Mouse (Mus musculus) neutrophil, adult 5-6 weeks (primary cell): ENCODE measurements around the gene Apoc4. TPM values are rescaled to one million over a fixed set of nuclear protein-coding genes. Genes with fewer than 3 reads are reported as not detected.

Experiments used
- ATAC-seq: fragments of 151-379, 151-347 bp; 2 replicates; pipeline ENCODE4 v1.8.0; 2017; ENCODE audit warnings: mild to moderate bottlenecking, moderate TSS enrichment; ENCODE audit not compliant: insufficient number of reproducible peaks, poor library complexity, low FRiP score, severe bottlenecking; ENCODE audit errors: extremely low read depth
- total RNA-seq: library from RNA; stranded (forward); fragments of 200-1000 nt; gene quantifications from 2 replicates; pipeline ENCODE4 v1.2.3, GENCODE M21; 2017

Apoc4 gene
- 0.23 TPM in 1 of 2 replicates, not detected in the other for total RNA-seq

DNA sequence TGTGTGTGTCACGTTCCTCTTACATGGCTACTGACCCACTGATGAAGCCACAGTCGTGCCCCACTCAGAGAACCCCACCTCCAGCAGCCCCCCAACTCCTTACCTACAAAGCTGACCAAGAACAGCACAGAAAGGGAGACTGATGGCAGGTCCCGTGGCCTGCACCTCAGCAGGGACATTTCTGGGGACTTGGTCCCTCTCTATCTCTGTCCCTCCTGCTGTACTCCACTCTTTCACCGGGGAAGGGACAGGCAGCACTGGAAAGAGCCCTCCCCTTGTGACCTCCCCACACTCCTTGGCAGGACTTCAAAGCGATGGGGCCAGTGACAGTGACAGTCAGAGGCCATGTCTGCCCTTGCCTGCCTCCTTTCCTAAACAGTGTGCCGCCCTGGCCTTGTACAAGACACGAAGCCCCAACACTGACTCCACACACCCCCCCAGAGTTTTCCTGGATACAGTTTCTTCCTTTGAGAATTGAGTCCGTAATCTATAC, at the start of gene Apoc4, which contains the start of gene Gm44805:
Gene Apoc4 (minus strand): TSS at position 278 of the 493 bp plus-strand sequence.
Gene Gm44805 (minus strand): TSS at position 222 of the 493 bp plus-strand sequence.
- no peak for ATAC-seq

DNA sequence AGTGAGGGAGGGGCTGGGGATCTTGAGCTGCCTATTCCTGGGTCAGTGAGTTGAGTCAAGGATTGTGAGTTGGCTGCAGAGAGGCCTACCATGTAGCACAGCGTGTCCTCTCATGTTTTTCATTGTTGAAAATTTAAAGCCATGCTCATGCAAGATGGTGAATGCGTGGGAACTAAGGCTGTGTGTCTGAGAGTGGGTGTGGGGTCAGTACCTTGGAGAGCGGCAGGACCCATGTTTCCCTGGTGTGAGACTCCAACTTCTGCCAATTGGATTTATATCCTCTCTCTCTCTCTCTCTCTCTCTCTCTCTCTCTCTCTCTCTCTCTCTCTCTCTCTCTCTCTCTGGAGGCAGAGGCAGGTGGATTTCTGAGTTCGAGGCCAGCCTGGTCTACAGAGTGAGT, 45.3 kb upstream of the Apoc4 start:
- no peak for ATAC-seq

DNA sequence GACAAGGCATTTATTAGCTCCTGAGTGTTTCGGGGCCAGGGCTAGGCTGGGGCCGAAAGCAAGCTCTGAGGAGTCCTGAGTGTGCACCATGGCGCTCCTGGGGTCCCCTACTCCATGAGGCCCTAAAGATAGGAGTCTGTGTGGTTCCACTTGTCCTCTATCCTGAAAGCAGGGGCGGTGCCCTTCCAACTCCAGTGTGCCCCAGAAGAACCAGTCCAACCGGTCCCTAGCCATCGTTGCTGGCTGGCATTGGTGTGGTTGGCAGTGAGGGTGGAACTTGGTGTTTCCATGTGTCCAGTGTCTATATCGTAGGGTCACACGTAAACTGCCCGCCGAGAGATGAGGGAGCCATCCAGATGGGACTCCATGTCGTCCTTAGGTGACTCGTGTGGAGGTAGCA, 42.9 kb upstream of the Apoc4 start:
- no peak for ATAC-seq

DNA sequence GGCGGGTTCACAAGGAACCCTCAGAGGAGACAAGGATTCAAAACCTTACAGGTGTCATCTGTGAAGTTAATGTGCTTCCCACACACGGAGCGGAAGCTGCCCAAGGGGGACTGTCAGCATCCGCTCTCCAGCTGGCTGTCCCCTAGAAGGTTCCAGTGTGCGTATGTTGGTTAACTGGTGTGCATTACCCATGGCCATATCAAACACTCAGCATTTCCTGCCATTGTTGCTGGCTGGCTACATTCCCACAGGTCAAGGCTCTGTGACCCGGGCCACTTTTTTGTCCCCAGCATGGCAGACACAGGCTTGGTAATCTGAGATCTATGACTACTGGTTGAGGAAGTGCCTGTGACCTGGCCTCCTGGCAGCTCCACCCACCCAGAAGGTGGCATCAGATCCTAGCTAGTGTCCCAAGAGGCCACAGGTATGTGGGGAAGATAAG, 41.5 kb upstream of the Apoc4 start:
- ATAC-seq = no peak

DNA sequence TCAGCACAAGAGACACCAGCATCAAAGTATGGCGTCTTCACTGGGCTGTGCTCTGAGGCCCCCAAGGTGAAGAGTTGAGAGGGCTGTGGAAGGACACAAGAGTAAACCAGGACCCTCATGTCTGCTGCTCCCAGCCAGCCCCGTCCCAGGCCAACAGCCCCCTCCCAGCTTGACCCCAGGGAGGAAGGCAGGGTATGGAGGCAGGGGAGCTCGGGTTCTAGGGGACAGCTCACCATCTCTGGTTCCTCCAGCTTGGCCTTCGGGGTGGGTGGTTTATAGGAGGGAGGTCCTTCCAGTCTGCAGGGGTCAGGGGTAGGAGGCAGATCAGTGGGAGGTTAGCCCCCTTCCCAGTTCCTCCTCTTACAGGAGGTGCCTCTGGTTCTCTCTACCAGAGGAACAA, 37.9 kb upstream of the Apoc4 start:
- ATAC-seq = no peak

DNA sequence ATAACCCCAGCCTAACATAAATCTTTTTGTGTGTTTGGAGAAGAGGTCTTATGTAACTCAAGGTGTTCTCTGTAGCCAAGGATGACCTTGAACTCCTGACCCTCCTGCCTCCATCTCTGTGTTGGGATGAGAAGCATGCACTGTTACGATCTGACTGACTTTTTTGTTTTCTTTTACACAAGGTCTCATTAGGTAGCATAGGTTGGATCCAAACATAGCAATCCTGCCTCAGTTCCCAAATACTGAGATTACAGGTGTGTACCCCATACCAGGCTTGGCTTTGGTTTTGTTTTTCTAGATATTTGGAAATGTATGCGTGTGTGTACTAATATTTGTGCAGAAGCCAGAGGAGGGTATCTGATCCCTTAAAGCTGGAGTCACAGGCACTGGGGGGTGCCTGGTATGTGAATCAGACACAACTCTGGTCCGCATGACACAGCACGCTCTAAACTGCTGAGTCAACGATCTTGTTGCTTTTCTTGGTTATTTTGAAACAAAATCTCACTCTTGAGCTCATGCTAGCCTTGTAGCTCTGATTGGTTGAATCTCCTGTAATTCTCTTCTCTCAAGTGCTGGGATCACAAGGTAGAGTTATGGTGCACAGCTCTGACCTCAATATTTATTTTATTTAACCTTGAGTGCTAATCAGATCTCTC, 37.1 kb upstream of the Apoc4 start:
- no peak for ATAC-seq

DNA sequence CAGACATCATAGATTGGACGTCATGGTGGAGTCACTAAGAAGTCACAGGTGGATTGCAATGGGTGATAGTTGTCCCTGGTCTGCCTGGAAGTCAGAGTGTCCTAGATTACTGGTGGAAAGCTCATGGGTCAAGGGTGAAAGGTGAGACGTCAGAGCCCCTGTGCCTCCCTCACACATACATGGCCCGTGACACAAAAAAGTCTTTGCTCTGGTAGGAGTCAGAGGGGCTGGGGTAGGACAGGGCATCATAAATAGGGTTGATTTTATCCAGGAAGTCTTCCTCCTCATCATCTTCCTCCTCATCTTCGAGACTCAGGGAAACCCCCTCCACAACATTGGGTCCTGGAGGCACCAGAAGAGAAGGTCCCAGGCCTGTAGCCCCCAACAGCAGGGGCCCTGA, 36.1 kb upstream of the Apoc4 start:
- no peak for ATAC-seq

DNA sequence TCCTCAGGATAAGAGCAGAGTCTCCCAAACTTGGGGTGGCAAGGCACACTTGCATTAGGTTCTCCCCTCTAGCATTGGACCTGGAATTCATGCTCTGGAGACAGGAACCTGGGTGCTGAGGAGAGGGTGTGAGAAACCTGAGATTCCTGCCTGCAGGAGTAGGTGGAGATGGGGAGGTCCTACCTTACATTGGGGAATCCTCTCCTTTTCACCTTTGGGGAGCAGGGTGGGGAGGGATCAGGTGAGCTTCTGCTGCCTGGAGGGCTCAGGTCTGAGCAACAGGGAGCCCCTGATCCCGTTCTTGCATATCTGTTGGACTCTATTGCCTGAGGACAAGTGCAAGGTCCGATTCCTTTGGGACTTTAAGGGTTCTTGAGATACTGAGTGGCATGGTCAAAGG, 35.5 kb upstream of the Apoc4 start:
- ATAC-seq = no peak

DNA sequence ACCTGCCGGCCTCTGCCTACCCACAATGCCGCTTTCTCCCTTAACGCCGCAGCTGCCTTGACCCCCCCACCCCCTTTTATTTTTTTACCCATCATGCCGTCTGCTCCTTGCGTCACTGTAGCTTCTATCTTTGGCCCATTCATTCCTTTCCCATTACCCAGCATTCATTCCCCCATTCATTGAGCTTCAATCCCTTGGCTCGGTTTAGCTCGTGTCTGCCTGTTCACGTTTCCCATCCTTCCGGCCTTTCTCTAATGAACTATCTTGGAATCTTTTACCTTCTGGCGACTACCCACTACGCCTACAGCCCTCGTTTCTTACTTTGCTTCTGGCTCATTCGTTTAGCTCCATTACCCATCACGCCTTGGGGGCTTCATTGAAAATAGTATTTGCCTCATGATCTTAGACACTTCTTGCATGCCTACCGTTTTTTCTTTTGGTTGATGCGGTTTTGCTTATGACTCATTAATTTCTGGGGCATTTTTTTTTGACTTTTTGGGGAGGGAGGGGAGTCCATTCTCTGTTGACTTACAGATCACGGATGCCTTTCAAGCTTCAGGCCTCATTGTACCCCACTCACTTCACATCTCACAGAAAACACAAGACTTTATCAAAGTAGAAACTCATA, 34.9 kb upstream of the Apoc4 start:
- ATAC-seq = no peak

DNA sequence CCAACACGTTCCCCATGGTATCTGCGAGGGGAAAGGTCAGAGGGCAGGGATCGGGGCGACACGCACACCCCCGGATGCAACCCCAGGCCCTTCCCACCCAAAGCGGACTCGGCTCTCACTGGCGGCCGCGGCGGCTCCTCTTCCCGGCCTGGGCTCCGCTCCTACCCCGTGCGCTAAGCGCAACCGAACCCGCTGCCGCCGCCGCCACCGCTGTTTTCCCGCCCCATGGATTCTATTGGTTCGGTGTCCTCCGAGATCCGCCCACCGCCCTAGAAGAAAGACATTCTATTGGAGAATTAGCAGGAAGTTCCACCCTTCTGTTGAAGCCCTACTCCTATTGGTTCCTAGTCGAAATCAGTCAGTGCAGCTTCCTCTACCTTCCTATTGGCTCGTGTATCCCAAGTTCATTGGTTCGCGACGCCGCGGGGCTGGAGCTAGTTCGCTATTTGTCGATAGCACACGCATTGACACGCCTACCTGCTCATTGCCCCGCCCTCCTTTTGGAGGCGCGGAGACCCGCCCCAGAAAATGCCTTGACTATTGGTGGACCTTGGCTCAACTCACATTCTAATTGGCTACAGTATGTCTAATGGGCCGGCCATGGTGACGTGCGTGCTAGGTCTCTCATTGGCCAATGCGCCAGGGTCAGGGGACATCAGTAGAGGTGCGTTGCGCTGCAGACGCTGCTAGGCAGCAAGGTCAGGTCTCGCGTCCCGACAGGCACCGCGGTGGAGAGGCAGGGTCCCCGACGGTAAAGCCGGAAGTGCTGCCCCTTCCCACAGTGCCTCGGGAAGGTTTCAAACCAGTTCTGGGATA, 34.2 kb upstream of the Apoc4 start, which contains the start of gene Tomm40:
Gene Tomm40 (minus strand): TSS at position 200 of the 816 bp plus-strand sequence.
- ATAC-seq = peak; percentile 89

DNA sequence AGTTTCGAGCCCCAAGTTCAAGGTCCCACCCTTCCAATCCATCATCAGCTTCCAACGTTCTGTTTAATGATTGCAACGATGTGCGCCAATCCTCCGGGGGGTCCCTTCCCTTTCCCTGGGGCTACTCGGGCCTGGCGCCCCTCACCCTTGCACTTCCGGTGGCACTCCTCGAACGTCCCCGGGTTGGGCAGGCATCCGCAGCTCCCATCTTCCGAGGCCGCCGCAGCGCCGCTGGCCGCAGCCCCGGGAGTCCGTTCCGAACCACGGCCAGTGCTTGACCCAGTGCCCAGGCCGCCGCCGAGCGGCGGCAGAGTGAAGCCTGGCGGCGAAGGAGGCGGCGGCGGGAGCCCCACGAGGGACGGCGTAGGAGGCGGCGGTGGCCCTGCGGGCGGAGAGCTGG, 33.6 kb upstream of the Apoc4 start:
- no peak for ATAC-seq

DNA sequence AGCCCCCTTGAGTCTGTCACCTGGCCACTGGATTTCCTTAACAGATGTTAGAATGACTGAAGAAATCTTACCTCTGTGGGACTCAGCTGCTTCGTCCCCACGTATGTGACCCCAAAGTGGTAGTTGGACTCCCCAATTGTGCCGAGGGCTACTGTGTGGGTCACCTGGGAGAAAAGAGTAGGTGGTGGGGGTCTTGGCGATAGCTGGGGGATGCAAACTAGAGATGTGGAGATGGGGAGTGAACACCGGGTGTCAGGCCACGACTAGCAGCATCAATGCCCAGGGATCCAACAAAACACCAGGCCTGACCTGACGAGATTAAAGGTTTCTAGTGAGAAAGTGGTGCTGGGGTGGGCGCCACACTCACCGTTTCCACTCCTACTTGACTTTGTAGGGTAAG, 32.3 kb upstream of the Apoc4 start:
- ATAC-seq = no peak

DNA sequence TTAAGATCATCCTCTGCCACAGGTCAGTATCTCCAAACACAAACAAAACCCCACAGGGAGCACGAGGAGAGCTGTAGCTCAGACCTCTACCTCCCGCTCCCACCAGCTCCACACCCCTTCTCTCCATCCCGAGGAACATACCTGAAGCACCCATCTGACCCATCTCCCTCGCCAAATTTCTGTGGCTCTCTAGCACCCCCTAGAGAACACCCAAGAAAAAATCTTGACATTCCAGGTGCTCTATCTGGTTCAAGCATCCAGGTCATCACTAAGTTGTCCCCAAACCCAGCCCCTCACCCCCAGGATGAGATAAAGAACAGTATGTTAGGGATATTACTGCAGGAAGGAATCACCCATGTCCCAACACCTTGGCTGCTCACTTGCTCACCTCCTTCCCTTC, 31.9 kb upstream of the Apoc4 start:
- ATAC-seq = no peak

DNA sequence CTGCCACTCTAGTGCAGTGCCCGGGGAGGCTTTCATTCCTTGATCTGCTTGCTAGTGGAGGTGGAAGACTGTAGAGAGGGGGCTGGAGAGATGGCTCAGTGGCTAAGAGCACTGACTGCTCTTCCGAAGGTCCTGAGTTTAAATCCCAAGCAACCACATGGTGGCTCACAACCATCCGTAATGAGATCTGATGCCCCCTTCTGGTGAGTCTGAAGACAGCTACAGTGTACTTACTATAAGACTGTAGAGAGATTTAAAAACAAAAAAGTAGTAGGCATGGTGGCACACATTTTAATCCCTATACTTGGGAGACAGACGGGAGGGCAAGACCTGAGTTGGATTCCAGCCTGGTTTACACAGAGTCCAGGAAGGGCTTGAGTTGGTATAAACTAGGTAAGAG, 31.1 kb upstream of the Apoc4 start:
- ATAC-seq = no peak

DNA sequence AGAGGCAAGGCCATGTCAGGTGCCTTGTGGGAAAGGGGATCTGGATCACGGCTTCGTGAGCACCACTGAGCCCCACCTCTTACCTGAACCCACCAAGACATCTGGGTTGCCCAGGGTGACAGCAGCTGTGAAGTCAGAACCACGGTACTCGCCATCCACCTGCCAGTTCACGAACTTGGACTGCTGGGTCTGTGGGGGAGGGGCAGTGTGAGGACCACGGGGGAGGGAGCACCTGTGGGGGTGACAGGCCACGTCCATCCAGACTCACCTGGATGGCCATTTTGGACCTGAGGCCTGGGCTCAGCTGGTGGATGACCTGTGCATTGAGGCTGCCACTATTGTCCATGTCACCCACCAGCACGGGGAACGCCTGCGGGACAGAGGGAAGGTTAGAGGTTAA, 29.4 kb upstream of the Apoc4 start:
- no peak for ATAC-seq

DNA sequence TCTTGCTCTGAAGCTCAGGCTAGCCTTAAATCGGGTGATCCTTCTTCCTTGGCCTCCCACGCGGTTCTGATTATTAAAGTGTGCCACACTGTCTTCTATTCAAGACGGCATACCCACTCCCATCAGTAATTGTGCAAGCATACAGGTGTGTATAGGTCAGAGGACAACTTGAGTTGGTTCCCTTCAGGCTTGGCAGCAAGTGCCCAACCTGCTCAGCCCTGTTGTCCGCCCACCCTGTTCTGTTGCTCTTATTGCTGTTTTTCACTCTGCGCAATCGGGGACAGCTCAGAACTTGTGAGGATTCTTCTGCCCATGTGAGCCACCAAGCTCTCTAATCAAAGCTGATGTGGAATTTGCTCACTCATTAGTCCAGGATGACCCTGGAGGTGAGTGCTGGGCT, 24.0 kb upstream of the Apoc4 start:
- ATAC-seq = no peak

DNA sequence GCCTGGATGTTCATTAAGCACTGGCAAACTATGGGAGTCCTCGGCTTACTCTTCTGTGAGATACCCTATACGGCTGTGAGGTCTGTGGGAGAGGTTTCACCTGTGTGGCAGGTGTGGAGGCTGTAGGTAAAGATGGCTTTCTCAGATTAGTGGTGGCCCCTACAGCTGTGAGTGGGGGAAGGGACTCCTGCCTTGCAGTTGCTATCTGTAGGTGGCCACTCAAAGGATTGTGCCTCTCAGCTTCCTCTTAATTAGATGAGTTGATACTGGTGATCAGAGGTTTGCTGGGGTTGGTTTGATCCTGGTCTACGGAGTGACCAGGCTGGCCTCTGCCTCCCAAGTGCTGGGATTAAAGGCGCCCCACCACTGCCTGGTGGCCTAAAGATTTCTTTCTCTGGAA, 23.2 kb upstream of the Apoc4 start:
- ATAC-seq = no peak

DNA sequence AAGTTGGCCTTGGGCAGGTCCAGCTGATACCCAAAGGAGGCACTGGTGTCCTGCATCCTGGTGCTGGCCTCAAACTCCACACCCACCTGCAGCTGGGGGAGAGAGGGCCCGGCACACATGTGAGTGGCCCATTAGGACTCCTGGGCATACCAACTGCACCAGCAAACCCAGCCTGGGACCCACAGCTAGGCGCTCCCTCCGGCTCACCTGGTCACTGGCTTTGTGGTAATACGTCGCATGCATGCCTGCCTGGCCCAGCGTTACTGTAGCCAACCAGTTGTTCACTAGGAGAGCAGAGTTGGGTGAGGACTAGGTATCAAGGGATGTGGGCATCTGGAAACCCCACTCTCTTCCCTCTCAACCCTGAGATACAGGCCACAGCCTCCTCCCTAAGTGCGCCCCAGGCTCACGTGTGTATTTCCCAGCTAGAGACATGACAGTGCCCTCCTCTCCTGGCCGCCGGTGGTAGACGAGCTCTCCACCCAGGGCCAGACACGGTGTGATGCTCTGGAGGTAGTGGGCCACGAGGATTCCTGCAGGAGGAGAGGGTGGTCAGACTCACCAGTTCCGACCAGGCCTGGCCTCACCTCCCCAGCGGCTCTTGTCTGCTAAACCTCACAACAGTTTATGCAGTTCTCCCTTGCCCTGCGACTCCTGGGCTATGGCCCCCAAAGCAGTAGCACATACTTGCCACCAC, 21.7 kb upstream of the Apoc4 start:
- no peak for ATAC-seq

DNA sequence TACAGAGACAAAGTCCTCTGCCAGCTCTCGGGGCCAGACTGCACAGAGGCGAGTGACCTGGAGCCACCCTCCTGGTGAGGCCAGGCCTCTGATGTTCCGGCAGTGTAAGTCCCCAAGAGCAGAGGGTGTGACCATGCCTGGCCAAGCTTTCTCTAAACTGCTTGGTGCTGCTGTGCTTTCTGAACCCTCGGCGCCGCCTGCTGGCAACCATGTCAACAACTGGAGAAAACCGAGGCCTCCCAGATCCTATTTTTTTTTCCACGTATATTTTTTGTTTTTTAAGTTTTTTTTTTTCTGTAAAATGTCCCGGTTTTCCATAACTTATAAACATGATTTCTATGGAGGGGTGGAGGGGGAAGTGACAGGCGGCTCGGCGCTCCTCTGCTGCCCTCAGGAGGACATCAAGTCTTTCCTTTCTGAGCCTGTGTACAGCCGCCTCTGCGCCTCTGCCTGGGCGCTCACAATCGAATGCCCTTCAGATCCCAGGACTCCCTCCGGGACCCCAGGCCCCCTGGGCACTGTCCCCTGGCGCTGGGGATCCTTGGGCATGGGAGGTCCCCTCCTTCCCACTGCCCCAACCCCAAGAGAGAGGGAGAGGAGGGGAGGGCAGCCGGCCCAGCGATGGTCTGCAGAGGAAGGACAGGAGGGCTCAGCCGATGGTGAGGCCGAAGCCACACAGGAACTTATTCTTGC, 19.9 kb upstream of the Apoc4 start:
- ATAC-seq = no peak
